Mouse (Mus musculus) small intestine, adult 2 months (tissue): Measurements from ENCODE around the gene P3h1. TPM values are rescaled to one million over a fixed set of nuclear protein-coding genes. Genes with fewer than 3 reads are reported as not detected.

Experiments used
- H3K27ac ChIP-seq: fragments of 200-500 bp; 2 replicates; pipeline ENCODE4 v1.5.1; 2012; ENCODE audit warnings: low read depth, low read length, control low read depth, inconsistent platforms; ENCODE audit not compliant: insufficient read depth
- H3K27me3 ChIP-seq: fragments of 200-500 bp; 2 replicates; pipeline ENCODE4 v1.6.1; 2012; ENCODE audit warnings: mild to moderate bottlenecking, moderate library complexity, low read length, inconsistent platforms; ENCODE audit not compliant: control insufficient read depth, insufficient read depth
- H3K36me3 ChIP-seq: fragments of 200-500 bp; 2 replicates; pipeline ENCODE4 v1.6.1; 2012; ENCODE audit warnings: mild to moderate bottlenecking, low read length, control low read depth, inconsistent platforms; ENCODE audit not compliant: control insufficient read depth, insufficient read depth
- H3K4me1 ChIP-seq: fragments of 200-500 bp; 2 replicates; pipeline ENCODE4 v1.6.1; 2012; ENCODE audit warnings: low read length, inconsistent platforms, mixed read lengths; ENCODE audit not compliant: control insufficient read depth, insufficient read depth, insufficient read length
- H3K4me3 ChIP-seq: fragments of 200-500 bp; 2 replicates; pipeline ENCODE4 v1.5.1; 2012; ENCODE audit warnings: low read depth, mild to moderate bottlenecking, control low read depth, inconsistent platforms, low read length, moderate library complexity
- CTCF ChIP-seq: fragments of 200-500 bp; IDR thresholded peaks from 2 replicates; pipeline ENCODE4 v1.5.1; 2012; ENCODE audit warnings: low read depth, mild to moderate bottlenecking, control low read depth, inconsistent platforms, low read length, moderate library complexity, mixed read lengths; ENCODE audit not compliant: insufficient replicate concordance, insufficient read length; ENCODE audit errors: extremely low read depth
- POLR2A ChIP-seq: fragments of 200-500 bp; IDR thresholded peaks from 2 replicates; pipeline ENCODE4 v1.6.1; 2012; ENCODE audit warnings: low read depth, mild to moderate bottlenecking, control low read depth, inconsistent platforms, low read length, moderate library complexity
- WGBS: fragments of 180-500 bp; shearing (Covaris S2); methylation state at CpG from one replicate; pipeline ENCODE4 v1.1.7; 2018; 5-methylcytosine and 5-hydroxymethylcytosine counted together
- polyA plus RNA-seq: library from polyadenylated mRNA; depleted of rRNA; stranded (reverse); fragments of >200 nt; gene quantifications from 2 replicates; pipeline ENCODE4 v1.2.3, GENCODE M21; 2012; rRNA removed

Gene P3h1
- polyA plus RNA-seq: 4.4 and 6.3 TPM in 2 replicates

DNA sequence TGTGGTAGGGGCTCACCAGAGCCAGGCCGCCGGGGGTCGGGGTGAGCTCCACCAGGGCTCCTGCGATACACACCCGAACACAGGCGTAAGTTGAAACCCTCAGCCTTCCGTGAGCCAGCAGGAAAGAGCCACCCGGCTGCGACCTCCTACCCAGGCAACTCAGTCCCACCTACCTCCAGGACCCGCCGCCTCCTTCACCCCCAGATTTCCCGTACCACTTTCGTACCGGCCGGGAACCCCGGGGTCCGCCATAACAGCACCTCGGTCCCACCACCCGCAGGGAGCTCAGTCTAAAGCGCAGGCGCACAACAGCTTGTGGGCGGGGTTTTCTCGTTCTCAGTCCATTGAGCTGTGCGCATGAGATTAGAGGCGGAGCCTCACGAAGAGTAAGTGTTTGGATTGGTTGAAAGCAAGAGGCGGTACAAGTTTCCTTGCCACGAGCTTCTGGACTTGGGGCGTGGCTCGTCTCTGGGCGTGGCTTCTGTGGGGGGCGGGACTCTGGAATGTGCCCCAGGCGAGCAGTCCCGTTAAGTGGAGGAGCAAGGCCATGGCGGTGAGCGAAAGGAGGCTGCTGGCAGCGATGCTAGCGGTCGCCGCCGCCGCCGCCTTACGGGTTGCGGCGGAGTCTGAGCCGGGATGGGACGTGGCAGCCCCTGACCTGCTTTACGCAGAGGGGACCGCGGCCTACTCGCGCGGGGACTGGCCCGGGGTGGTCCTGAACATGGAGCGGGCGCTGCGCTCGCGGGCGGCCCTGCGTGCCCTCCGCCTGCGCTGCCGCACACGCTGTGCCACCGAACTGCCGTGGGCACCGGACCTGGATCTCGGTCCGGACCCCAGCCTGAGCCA lies at the start of gene P3h1, which contains the start of gene AU022252:
P3h1 (plus strand) TSS at position 506 of the 846 bp plus-strand sequence.
AU022252 (minus strand) TSS at position 303 of the 846 bp plus-strand sequence.
- under 1% methylated on average over 71 of the region's 71 CpGs for WGBS

DNA sequence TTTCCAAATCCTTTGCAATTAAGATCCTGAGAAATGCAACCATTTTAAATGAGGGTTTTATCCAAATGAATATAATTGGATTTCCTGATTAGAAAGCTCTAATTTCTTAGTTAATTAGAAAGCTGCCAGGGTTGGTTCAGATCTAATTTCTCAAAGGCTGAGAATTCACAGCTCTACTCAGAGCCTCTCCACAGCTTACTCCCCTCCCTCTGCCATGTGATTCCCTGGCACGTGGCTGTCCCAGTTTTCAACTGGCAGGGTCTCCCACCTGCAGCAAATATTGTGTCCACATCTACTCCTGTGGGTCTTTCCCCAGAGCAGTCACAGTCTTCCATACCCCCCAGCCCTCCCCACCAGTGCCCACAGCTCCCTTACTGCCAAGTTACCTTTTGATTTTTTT lies 49.2 kb upstream of the P3h1 start:
- no peak for TF ChIP-seq CTCF
- no peak for TF ChIP-seq POLR2A
- 48% methylated on average over 1 of the region's 1 CpGs for WGBS
- no peaks in the 10 kb centered on the region for H3K4me1 ChIP-seq
- H3K27ac ChIP-seq: no peak overlapping the region
- no peaks in the 10 kb centered on the region; the same call in 1 of the 2 replicates for H3K27me3 ChIP-seq
- no peaks in the 10 kb centered on the region for H3K36me3 ChIP-seq
- H3K4me3 ChIP-seq: no peak overlapping the region

More for the DNA sequence above, at the start of gene P3h1, which contains the start of gene AU022252:
- Histone ChIP-seq H3K4me3 (peak within 1 kb of the TSS; percentile 93), H3K36me3 (0 out of 2 replicates have a peak, but pooled peaks cover 1% of the 10 kb centered on the region), H3K27ac (no peak within 1 kb of the TSS; the same call in 1 of the 2 replicates), H3K27me3 (peaks cover 12% of the 10 kb centered on the region; the same call in 1 of the 2 replicates), H3K4me1 (no peaks in the 10 kb centered on the region; the same call in 1 of the 2 replicates)
- TF ChIP-seq POLR2A: peak; percentile 65
- no peak for TF ChIP-seq CTCF

DNA sequence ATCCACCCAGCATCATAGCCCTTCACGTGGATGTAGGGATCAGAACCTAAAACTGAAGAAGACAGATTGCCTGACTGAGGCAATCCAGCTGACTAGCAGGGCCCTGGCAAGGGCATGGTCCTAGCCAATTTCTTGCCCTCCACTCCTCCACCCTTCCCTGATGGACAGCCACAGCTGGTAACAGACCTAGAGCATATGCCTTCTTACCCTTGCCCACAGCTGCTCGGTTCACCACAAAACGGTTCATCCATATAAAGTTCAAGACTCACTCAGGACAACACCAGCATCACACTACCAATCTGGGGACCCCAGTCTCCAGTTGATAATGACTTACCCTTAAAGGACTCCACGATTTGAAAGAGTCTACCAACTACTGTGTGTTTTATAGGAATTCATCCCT lies 46.9 kb upstream of the P3h1 start:
- TF ChIP-seq CTCF: no peak
- TF ChIP-seq POLR2A: no peak
- H3K27ac ChIP-seq: no peak overlapping the region
- H3K4me3 ChIP-seq: no peak overlapping the region
- WGBS: 79% methylated on average over 4 of the region's 4 CpGs
- no peaks in the 10 kb centered on the region for H3K4me1 ChIP-seq
- H3K27me3 ChIP-seq: no peaks in the 10 kb centered on the region; the same call in 1 of the 2 replicates
- no peaks in the 10 kb centered on the region for H3K36me3 ChIP-seq

GRCm38 (mm10) chr4:119188060-119188785 lies 44.5 kb upstream of the P3h1 start:
- Histone ChIP-seq H3K4me3 (no peak overlapping the region), H3K27me3 (no peaks in the 10 kb centered on the region; the same call in 1 of the 2 replicates), H3K36me3 (no peaks in the 10 kb centered on the region), H3K4me1 (no peaks in the 10 kb centered on the region), H3K27ac (no peak overlapping the region)
- TF ChIP-seq POLR2A (no peak), CTCF (no peak)
- WGBS: 20% methylated on average over 11 of the region's 11 CpGs

DNA sequence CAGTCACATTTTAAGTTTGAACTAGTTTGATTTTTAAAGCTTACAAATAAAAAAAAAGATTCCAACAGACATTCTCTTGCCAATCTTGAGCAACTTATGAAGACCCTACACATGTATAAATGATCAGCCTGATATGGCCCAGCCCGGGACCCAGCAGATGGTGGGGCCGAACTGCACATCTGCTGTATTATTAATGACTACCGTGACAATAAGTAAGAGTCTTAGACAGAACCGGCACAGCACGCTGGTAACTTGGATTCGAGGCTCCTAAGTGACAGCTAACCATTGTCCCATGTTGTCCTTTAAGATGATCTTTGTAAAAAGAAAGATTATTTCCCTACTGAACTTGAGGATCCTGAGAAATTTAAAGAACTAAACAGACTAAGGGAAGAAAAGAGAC lies 43.3 kb upstream of the P3h1 start:
- TF ChIP-seq POLR2A (no peak), CTCF (no peak)
- H3K4me3 ChIP-seq: no peak overlapping the region
- WGBS: 77% methylated on average over 6 of the region's 6 CpGs
- no peaks in the 10 kb centered on the region for H3K36me3 ChIP-seq
- no peak overlapping the region for H3K27ac ChIP-seq
- no peaks in the 10 kb centered on the region; the same call in 1 of the 2 replicates for H3K27me3 ChIP-seq
- H3K4me1 ChIP-seq: no peaks in the 10 kb centered on the region

DNA sequence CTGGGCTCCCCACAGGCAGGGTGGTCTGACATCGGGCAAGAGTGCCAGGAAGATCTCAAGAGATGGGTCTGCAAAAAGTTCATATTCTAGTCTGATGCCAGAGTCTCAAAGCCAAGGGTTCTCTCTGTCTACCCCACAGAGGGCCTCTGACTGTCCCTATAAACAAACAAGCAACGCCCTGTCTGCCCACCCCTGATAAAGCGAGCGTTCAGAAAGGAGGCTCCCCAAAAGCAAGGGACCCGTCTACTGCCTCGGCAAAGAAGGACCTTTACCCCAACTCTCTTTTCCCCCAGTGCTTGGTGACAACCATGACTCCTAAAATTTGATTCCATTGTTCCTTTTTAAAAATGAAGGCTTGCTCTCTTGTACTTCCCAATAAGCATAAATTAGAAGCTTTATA lies 42.9 kb upstream of the P3h1 start, which contains the start of gene Ermap:
Ermap (minus strand) TSS at position 148 of the 400 bp plus-strand sequence.
- 50% methylated on average over 6 of the region's 6 CpGs for WGBS
- TF ChIP-seq CTCF: no peak
- TF ChIP-seq POLR2A: no peak
- H3K4me3 ChIP-seq: no peak within 1 kb of the TSS
- H3K36me3 ChIP-seq: no peaks in the 10 kb centered on the region
- no peaks in the 10 kb centered on the region; the same call in 1 of the 2 replicates for H3K27me3 ChIP-seq
- H3K27ac ChIP-seq: no peak within 1 kb of the TSS
- no peaks in the 10 kb centered on the region for H3K4me1 ChIP-seq
